Mouse (Mus musculus) kidney, adult 8-10 months (tissue): ENCODE measurements around the gene Ppp2r5a.

Experiments
- DNase-seq, 2 experiments: peaks; one replicate each; pipeline ENCODE4 v3.0.0; 2022

The Ppp2r5a gene

GRCm38 (mm10) chr1:191417111-191417510 lies 14.0 kb upstream of the Ppp2r5a start:
- DNase-seq = no peak

GRCm38 (mm10) chr1:191416611-191417010 lies 13.5 kb upstream of the Ppp2r5a start:
- no peak for DNase-seq

DNA sequence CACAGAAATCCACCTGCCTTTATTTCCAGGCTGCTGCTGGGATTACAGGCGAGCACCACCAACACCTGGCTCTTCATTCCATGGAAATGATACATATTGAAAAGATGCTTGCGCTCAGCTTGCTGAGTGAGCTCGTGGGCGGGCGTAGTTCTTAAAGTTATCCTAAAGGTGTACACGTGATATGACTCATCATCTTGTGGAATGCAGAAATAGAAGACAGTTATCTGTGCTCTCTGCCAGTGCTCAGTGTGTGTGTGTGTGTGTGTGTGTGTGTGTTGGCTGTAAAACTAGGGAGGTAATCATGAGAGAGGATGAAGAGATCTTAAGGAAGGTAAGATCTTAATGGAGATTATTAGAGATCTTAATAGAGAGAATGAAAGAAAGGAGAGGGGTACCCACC lies 11.4 kb upstream of the Ppp2r5a start:
- DNase-seq = no peak

DNA sequence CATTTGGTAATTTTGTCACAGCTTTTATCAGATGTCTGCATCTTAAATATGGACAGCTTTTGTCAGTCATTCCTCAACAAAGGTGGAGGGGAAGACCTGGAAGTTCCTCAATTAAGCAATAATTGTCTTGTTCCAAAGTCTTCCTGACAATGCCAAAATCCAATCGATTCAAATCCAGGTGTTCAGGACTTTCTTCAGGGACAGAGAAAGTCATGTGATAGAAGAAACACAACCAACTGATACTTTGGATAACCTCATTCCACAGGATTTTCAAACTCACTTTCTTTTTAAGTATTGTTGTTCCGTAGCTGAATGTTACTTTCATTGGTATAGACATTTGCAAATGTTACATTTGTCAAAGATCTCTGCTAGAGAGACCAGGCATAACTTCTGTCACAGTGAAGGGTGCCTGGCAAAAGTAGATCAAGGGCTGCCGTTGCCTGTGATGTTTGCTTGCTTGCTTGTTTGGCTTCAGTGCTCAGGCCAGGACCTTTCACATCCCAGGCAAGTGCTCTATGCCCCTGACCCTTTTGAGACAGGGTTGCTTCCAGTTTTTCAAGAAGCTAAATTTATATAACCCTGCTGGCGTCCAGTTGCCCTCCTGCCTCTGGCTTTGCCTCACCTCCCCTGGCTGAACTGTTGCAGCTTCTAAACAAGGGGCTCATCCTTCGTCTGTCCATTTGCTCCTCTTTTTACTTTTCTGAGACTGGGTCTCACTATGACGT lies 10.8 kb upstream of the Ppp2r5a start:
- DNase-seq = no peak

DNA sequence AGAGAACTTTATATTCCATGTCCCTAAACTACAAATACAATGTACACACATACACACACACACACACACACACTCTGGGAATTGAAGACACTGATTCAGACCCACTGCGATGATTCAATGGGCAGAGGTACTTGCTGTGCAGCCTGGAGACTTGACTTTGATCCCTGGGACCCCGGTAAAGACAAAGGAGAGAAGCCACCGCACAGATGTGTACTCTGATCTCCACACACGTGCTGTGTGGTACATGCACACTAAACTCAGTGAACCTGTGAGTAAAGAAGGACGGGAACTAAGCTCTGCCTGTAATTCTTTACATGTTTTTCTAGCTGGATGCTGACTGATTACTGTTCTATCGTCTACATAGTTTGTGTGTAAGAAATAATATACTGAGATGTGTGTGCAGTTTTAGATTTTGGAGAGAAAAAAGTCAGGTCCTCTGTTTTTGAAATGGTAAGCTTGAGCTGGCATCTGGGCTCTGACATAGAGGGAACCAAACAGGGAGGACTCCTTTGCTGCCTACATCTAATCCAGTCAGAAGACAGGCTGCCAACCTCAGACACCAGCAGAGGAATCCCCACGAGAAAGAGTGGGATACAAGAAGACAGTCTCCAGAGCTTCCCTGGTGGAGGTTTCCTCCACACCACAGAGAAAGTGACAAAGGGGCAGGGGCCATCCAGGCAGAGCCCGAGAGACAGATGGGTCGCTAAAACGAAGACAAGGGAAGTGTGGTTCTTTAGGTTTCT lies 7.4 kb upstream of the Ppp2r5a start:
- no peak for DNase-seq

DNA sequence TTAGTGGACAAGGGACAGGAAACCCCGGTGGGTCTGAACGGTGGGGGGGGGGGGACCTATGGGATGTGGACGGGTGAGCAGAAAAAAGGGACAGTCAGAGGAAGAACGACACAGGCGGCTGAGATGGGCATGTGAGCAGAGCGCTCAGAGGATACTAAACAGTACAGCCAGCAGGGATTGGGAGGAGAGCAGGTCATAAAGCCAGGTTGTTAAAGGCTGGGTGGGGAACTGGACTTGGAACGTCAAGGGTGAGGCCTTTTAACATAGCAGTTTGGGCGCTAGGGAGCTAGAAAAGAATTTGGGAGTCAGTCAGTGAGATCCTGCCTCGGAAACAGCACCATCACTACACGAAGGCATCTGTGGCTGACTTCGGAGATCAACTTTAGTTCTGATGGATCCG lies 4.2 kb upstream of the Ppp2r5a start:
- DNase-seq = no peak

GRCm38 (mm10) chr1:191406516-191406915 lies 3.4 kb upstream of the Ppp2r5a start:
- DNase-seq = no peak

DNA sequence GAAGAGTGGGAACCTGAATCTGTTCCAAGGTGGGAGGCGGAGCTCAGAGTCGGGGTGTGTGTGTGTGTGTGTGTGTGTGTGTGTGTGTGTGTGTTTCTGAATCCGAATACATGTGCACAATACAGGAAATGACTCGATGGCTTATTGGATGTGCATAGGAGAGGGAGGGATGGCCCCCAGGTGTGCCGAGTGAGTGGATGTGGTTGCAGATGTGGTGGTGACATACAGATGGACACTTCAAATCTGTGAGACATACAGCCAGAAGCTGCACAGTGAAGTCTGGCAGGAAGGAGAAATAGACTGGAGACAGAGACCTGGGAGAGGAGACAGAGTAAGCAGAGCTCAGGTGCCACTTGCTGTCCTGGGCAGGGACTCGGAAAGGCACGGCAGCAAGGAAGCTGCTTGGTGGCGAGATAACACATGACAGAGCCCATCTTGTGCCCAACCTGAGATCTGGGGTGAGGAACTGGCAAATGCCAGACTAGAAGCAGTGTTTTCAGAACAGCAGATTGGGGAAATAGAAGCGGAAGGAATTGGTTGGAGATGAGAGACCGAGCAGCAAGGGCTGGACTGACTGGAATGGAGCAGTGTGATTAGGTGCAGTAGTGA lies 1.8 kb upstream of the Ppp2r5a start:
- DNase-seq = no peak

DNA sequence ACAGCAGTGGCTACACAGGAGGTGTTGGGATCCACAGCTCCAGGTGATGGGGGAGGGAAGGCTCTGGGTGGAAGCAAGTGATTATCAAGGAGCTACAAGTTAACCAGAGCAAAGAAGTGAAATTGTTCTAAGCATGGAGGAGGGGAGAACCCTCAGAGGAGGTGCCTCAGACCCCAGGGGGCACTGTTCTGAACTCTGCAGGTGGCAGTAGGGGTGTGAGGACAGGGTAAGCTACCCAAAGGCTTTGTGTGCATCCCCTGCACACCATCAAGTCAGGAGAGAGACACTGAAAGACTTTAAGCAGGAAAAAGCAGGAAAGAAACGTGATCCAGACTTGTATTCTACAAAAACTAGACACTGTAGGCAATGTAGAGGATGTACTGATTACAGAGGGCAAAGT lies 1.2 kb upstream of the Ppp2r5a start:
- DNase-seq = no peak

GRCm38 (mm10) chr1:191402506-191402905 lies 566 bp downstream of the Ppp2r5a start:
- DNase-seq = no peak

- peak; percentile 99 for DNase-seq
Measured at GRCm38 (mm10) chr1:191396897-191397849, 5.9 kb downstream of the Ppp2r5a start.

DNA sequence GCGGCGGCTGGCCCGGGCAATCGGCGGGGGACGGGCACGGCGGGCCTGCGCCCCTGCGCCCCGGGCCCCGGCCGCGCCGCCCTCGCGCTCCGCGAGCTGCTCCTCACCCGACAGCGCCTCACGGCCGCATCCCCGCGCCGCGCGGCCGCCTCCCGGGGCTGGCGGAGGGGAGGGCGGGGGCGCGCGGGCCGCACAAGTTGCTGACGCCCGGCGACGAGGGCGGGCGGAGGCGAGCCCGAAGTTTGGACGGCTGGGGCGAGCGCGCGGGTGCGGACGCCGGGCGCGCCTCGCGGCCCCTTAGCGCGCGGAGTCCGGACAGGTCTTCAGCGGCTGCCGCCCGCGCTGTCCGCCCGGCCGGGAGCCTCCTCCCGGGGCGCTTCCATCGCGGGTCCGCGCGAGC lies 6.6 kb downstream of the Ppp2r5a start:
- peak; percentile 45 to 52 for DNase-seq

- peak; percentile 31 to 51 for DNase-seq
Measured at GRCm38 (mm10) chr1:191395871-191396433, 7.1 kb downstream of the Ppp2r5a start.

DNA sequence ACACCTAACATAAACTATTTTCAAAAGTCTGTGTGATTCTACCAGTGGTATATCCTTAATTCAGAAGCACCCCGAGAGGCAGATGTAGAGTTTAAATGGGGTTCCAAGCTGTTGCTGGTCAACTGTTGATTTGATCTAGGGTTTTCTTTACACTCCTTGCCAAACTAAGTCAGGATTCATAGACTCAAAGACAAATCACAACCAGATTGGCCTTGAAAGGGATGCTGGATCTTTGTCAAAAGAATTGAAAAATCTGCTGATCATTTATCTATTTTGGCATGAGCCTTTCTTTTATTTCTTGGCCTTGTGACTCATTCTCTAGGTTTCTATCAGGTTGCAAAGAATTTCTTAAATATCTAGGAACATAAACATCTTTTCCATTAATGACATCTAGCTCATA lies 7.9 kb downstream of the Ppp2r5a start:
- DNase-seq = no peak

DNA sequence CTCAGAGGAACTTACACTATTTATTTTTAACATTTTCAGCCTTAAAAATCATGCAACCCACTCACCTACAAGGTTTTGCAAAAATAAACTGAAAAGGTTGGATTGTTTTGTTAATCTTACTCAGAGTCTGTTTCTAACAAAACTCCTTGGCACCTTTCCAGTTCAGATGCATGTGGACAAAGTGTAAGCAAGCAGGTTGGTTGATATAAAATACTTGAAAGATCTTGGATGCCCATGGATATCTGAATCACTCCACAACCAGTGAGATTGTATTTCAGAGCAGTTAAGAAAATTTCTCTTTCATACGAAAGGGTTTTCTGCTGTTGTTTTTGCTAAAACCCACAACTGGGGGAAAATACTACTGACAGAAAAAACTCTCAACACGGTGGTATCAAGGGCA lies 8.9 kb downstream of the Ppp2r5a start:
- DNase-seq = peak in 1 of 2 experiments; percentile 50

DNA sequence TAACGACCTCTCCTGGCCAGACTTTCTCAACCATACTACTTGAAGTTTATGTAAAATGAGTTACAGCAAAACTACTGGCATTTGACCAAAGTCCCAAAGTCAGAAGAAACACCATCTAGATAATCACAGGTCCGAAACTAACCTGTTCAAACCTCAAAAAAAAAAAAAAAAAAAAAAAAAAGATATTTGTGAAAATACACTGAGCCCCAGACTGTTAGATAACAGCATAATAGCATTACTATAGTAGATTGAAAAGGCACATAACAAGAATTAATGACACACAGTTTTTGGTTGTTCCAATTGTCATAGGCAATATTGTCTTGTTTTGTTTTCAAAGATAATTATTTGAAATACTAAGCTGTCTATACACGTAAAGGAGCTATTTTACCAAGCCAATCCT lies 9.5 kb downstream of the Ppp2r5a start:
- no peak for DNase-seq

GRCm38 (mm10) chr1:191391311-191391710 lies 11.8 kb downstream of the Ppp2r5a start:
- peak; percentile 67 to 81 for DNase-seq

GRCm38 (mm10) chr1:191384786-191385430 lies 18.2 kb downstream of the Ppp2r5a start:
- no peak for DNase-seq

GRCm38 (mm10) chr1:191381955-191382736 lies 20.9 kb downstream of the Ppp2r5a start:
- DNase-seq = no peak

DNA sequence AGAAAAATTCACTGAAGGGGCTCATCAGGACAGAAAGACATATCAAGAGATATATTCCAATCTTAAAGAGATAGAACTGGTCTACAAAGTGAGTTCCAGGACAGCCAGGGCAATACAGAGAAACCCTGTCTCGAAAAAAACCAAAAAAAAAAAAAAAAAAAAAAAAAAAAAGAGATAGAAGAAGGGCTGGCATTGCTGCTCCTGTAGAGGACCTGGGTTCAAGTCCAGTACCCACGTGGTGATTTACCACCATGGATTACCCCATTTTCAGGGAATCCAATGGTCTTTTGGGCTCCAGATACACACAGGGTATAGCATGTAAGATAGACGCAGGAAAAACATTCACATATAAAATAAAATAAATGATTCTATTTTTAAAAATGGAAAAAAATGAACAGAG lies 22.2 kb downstream of the Ppp2r5a start:
- DNase-seq = no peak

- no peak for DNase-seq
Measured at GRCm38 (mm10) chr1:191378080-191378479, 25.0 kb downstream of the Ppp2r5a start.
